Mouse (Mus musculus): ENCODE data around the gene Rubcnl. TPM values are rescaled to one million over a fixed set of nuclear protein-coding genes. Genes with fewer than 3 reads are reported as not detected.
A peak's percentile ranks its signal among the peaks of the same experiment; 100 is the strongest.

The Rubcnl gene
- polyA plus RNA-seq, 1 experiment from 2014 or later, result 0.34 TPM

DNA sequence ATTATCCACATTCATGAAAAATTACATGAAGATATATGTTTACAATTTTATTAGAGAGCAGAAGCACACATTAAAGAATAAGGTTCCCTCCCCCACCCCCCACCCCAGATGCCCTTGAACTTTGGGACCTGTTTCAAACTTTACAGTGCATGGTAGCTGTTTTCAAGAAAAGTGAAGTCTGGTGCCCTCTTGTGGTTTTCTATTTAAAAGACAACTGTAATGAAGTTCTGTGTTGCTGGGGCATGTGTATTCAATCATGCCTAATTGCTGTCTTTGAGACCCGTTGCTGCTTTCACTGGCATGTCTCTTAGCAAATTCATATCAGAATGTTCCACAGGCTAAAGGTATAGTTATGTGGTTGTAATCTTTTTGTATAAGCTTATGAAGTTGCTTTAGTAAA, 25.3 kb upstream of the Rubcnl start:
- H3K27ac ChIP-seq (replicated peaks), result no peak overlapping the region
- 5% methylated on average over 1 of the region's 1 CpGs for WGBS
- H3K9me3 ChIP-seq, result no peaks in the 10 kb centered on the region
- no peaks in the 10 kb centered on the region for H3K4me1 ChIP-seq
- H3K36me3 ChIP-seq (replicated peaks), result no peaks in the 10 kb centered on the region
- DNase-seq (ENCODE audit: low spot score), result peak; percentile 21
- H3K27me3 ChIP-seq (replicated peaks; ENCODE audit: low read depth, poor library complexity, severe bottlenecking), result no peaks in the 10 kb centered on the region
- no peak overlapping the region for H3K4me3 ChIP-seq

DNA sequence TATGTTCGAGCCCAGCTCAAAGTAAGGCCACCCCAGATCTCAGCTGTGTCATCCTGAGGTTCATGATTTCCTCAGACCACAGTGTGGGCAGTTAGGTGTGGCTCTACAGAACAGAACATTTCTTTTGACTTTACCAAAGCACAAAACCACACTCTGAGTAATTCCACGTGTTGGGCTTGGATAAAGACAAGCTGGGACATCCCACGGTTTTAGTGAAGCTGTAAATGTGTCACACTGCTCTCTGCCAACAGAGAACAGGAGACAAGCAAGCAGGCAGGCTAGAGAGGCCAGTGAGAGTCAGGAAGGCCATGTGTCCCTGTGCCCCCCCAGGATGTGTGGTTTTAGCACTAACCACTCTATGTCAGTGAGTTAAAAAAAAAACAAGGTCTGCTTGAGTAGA, 19.3 kb upstream of the Rubcnl start:
- WGBS, result 79% methylated on average over 3 of the region's 3 CpGs
- H3K4me3 ChIP-seq, result no peak overlapping the region
- H3K27me3 ChIP-seq (replicated peaks; ENCODE audit: low read depth, poor library complexity, severe bottlenecking), result no peaks in the 10 kb centered on the region
- no peaks in the 10 kb centered on the region for H3K9me3 ChIP-seq
- no peaks in the 10 kb centered on the region for H3K36me3 ChIP-seq (replicated peaks)
- DNase-seq (ENCODE audit: low spot score), result no peak
- no peaks in the 10 kb centered on the region for H3K4me1 ChIP-seq
- no peak overlapping the region for H3K27ac ChIP-seq (replicated peaks)

DNA sequence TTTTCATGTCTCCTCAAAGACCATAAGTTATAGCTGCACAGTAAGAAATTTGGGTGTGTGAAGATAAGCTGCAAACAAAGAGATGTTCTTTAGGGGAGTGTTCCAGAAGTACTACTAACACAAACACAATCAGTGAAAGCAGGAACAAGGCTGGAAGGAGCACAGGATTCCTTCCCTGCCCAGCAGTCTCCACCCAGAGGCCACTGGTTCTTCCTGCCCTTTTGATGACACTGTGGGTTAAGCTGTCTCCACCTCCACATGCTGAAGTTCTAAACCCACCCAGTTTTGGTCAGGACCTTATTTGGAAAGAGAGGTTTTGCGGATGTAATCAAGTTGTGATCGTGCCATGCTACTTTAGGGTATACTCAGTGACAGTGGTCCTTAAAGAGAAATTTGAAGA, 18.8 kb upstream of the Rubcnl start:
- no peaks in the 10 kb centered on the region for H3K9me3 ChIP-seq
- no peak overlapping the region for H3K4me3 ChIP-seq
- H3K36me3 ChIP-seq (replicated peaks), result no peaks in the 10 kb centered on the region
- 97% methylated on average over 2 of the region's 2 CpGs for whole genome bisulfite sequencing
- no peak overlapping the region for H3K27ac ChIP-seq (replicated peaks)
- no peaks in the 10 kb centered on the region for H3K4me1 ChIP-seq
- no peaks in the 10 kb centered on the region for H3K27me3 ChIP-seq (replicated peaks; ENCODE audit: low read depth, poor library complexity, severe bottlenecking)
- DNase-seq (ENCODE audit: low spot score), result no peak

DNA sequence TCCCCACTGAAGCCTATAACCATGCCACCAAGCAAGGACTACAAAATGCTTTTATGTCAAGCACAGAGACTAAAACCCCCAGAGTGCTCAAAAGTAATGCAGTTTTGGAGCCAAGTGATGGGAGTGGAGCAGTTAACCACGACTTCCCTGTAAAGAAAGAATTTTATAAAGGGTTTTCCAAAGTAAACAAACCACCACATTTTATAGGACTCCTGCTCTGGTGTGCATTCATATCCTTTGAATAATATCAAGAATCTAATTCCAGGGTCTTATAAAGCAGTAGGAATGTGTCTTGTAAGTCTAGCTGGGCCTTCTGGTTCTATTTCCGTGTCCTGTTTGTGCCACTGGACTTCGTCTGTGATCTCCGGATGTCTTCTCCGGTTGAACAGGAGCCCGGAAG, 14.5 kb upstream of the Rubcnl start:
- DNase-seq (ENCODE audit: low spot score), result no peak
- H3K27me3 ChIP-seq (replicated peaks; ENCODE audit: low read depth, poor library complexity, severe bottlenecking), result no peaks in the 10 kb centered on the region
- H3K4me3 ChIP-seq, result no peak overlapping the region
- H3K27ac ChIP-seq (replicated peaks), result no peak overlapping the region
- no peaks in the 10 kb centered on the region for H3K4me1 ChIP-seq
- WGBS, result 88% methylated on average over 6 of the region's 6 CpGs
- no peaks in the 10 kb centered on the region for H3K36me3 ChIP-seq (replicated peaks)
- no peaks in the 10 kb centered on the region for H3K9me3 ChIP-seq

DNA sequence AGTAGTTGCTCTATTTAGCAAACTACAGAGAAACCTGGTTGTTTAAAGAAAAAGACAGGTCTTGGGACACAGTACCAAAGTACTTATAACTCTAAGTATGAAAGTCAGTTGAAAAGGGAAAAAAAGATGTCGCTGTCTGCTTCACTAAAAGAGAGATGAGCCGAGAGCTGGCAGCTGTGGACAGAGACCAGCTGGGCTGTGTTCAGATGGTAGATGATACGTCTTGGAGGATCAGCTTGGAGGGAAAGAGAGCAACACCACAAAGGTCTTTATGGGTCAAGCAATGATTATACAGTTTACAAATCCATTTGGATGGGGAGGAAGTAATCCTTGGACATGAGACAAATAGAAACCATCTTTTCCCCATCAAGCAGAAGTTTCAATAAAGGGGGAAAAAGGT, 12.5 kb upstream of the Rubcnl start:
- Histone ChIP-seq H3K27me3 (replicated peaks; ENCODE audit: low read depth, poor library complexity, severe bottlenecking) (no peaks in the 10 kb centered on the region), H3K27ac (replicated peaks) (no peak overlapping the region), H3K4me3 (no peak overlapping the region), H3K36me3 (replicated peaks) (no peaks in the 10 kb centered on the region), H3K4me1 (no peaks in the 10 kb centered on the region), H3K9me3 (no peaks in the 10 kb centered on the region)
- 77% methylated on average over 3 of the region's 3 CpGs for WGBS
- DNase-seq (ENCODE audit: low spot score), result no peak

DNA sequence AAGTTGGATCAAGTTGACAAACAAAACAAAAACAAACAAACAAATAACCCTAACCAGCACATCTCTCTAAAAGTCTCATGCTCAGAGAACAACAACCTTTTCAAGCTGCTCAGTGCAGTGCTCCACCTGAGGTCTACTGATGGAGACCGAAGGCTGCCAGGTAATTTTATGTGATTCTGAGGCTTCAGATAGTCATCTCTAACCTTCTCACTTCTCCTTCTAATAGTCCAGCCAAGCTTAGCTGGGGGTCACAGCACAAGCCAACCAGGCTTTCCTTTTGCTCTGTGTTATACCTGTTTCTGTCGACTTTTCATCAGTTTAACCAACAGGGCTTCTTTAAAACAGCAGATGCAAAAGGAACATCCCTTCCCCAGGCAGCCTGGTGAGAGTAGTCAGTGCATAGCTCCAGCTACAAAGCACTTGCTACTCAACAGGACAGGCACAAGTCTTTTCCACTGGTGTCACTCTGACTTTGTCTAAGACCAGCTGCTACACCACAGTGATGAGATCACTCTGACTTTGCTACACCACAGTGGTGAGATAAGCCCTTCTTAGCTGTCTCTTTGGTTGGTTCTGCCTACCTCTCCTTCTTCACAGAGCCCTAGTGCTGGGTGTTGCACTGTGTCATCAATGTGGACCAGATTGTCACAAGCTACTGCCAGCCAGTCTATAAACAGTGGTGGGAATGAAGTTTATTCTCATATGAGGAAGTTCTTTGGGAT, 10.2 kb upstream of the Rubcnl start:
- H3K9me3 ChIP-seq, result no peaks in the 10 kb centered on the region
- no peak for DNase-seq (ENCODE audit: low spot score)
- H3K27me3 ChIP-seq (replicated peaks; ENCODE audit: low read depth, poor library complexity, severe bottlenecking), result no peaks in the 10 kb centered on the region
- H3K27ac ChIP-seq (replicated peaks), result no peak overlapping the region
- H3K36me3 ChIP-seq (replicated peaks), result no peaks in the 10 kb centered on the region
- H3K4me3 ChIP-seq, result no peak overlapping the region
- H3K4me1 ChIP-seq, result no peaks in the 10 kb centered on the region; the same call in 1 of the 2 replicates
- 88% methylated on average over 2 of the region's 2 CpGs for WGBS

DNA sequence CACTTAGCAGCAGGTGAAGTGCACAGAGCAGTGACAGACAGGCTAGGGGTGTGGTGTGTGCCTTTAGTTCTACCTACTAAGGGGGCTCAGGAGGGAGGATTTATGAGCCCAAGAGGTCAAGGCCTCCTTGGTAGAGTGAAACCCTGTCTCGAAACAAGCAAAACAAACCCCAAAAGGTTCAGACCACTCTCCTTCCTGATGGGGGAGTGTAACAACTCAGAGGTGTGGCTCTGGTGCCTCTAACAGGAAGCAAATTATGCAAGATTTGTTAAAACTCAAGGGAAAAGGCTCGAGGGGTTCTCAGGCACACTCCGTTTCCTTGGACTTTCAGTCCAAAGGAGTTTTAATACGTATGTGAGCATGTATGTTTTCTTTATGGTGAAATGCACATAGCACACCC, 5.5 kb upstream of the Rubcnl start:
- Histone ChIP-seq H3K36me3 (replicated peaks) (no peaks in the 10 kb centered on the region), H3K27me3 (replicated peaks; ENCODE audit: low read depth, poor library complexity, severe bottlenecking) (no peaks in the 10 kb centered on the region), H3K9me3 (no peaks in the 10 kb centered on the region), H3K4me3 (no peak overlapping the region), H3K27ac (replicated peaks) (no peak overlapping the region), H3K4me1 (peaks cover 9% of the 10 kb centered on the region)
- 66% methylated on average over 4 of the region's 4 CpGs for WGBS
- no peak for DNase-seq (ENCODE audit: low spot score)

DNA sequence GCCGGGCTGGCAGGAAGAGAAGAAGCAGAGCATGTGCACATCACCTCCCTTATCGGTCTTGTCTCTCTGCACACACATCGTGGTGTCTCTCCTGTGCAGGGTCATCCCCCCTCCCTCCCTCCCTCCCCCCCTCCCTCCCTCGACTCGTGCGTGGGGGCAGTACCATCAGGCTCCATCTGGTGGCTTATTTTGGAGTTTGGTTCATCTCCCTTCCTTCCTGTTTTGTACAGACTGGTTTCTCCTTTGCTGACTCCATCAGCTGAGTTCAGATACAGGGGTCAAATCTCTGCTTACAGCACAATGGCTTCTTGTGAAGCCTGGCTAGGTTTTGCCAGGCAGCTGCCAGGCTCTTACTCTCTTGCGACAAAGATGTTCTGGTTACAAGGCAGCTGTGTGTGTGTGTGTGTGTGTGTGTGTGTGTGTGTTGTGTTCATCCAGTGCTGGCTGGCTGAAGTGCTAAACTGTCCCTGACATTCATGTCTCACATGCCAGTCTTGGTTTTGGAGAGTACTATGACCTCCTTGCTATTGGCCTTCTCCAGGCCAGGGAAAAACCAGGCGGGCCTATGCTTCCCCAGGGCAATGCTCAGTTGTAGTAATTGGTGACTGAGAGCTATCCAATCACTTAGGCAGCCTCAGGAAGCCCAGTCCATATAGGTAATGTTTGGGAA, 4.7 kb upstream of the Rubcnl start:
- 31% methylated on average over 8 of the region's 8 CpGs for WGBS
- Histone ChIP-seq H3K27ac (replicated peaks) (no peak overlapping the region), H3K36me3 (replicated peaks) (no peaks in the 10 kb centered on the region), H3K4me3 (no peak overlapping the region), H3K27me3 (replicated peaks; ENCODE audit: low read depth, poor library complexity, severe bottlenecking) (no peaks in the 10 kb centered on the region), H3K4me1 (peaks cover 9% of the 10 kb centered on the region), H3K9me3 (no peaks in the 10 kb centered on the region)
- DNase-seq (ENCODE audit: low spot score), result no peak

DNA sequence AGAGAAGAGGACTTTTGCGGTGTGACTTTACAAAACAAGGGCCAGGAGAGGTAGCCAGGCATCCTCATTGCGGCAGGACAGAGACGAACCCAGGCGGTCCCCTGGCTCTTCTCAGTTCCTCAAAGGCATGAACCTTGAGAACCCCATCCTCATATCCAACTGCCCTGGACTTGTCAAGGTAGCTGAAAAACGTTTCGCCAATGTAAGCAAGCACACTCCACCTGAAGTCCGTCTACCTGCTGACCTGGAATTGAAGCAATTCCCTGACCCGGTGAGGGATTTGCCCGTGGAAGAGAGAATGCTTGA, 841 bp downstream of the Rubcnl start:
- Histone ChIP-seq H3K9me3 (no peaks in the 10 kb centered on the region), H3K4me3 (peak overlapping the region; percentile 76), H3K27me3 (replicated peaks; ENCODE audit: low read depth, poor library complexity, severe bottlenecking) (peaks cover 12% of the 10 kb centered on the region), H3K4me1 (peaks cover 4% of the 10 kb centered on the region; the same call in 1 of the 2 replicates), H3K27ac (replicated peaks) (no peak overlapping the region), H3K36me3 (replicated peaks) (no peaks in the 10 kb centered on the region)
- WGBS, result 73% methylated on average over 9 of the region's 9 CpGs
- DNase-seq (ENCODE audit: low spot score), result no peak

DNA sequence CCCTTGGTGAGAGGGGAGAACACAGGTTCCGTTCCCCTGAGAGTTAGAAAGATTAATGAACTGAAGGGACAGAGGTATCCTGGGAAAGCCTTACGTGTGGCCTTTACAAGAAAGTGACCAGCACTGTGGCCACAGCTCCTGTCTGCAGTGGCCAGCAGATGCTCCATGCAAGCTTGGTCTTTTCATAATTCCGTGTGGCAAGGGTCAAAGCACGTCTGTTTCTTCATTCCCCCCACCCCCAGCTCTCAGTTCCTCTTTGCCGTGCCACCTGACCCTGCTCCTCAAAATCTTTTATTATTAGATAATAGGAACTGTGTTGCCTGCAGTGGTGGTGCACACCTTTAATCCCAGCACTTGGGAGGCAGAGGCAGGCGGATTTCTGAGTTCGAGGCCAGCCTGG, 1.4 kb downstream of the Rubcnl start:
- no peak overlapping the region for H3K4me3 ChIP-seq
- WGBS, result 84% methylated on average over 7 of the region's 7 CpGs
- no peak for DNase-seq (ENCODE audit: low spot score)
- no peak overlapping the region for H3K27ac ChIP-seq (replicated peaks)
- H3K9me3 ChIP-seq, result no peaks in the 10 kb centered on the region
- H3K4me1 ChIP-seq, result peaks cover 4% of the 10 kb centered on the region; the same call in 1 of the 2 replicates
- H3K27me3 ChIP-seq (replicated peaks; ENCODE audit: low read depth, poor library complexity, severe bottlenecking), result peaks cover 12% of the 10 kb centered on the region
- no peaks in the 10 kb centered on the region for H3K36me3 ChIP-seq (replicated peaks)

DNA sequence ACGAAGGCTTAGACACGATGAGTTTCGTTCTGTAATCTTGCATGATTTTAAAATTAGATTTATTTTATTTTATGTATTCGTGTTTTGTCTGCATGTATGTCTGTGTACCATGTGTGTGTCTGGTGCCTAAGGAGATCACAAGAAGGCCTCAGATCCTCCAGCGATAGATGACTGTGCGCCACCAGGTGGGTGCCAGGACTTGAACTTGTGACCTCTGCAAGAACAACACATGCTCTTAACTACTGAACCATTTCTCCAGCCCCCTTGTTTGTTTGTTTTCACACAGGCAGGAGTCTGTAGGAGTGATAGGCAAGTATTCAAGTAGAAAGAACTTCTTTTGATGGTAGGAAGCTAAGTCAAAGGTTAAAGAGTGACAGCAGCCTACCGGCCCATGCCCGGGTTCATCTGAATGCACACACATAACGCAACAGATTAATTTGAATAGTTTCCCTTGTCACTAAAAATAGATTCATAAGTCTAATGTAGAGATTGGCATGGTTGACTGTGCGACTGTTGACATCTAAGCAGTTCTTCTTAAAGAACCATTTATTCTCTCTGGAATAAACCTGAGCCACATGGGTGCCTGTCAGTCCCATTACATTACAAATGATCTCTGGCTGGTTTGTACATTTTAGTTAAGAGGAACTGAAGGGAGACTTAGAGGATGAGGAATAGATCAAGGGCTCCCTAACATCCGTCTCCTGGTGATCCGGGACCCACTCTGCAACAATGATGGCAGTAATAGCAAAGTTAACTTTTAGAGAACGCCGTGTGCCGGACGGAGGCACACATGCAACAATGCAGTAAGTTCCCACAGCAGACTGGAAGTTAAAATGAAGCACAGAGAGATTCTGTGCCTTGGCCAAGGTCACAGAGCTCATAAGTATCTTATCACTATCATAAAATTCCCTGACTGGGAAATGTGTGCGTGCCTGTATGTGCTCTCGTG, 2.3 kb downstream of the Rubcnl start:
- WGBS, result 87% methylated on average over 18 of the region's 18 CpGs
- Histone ChIP-seq H3K9me3 (no peaks in the 10 kb centered on the region), H3K4me3 (no peak overlapping the region), H3K4me1 (peaks cover 4% of the 10 kb centered on the region; the same call in 1 of the 2 replicates), H3K36me3 (replicated peaks) (no peaks in the 10 kb centered on the region), H3K27me3 (replicated peaks; ENCODE audit: low read depth, poor library complexity, severe bottlenecking) (peaks cover 12% of the 10 kb centered on the region), H3K27ac (replicated peaks) (no peak overlapping the region)
- no peak for DNase-seq (ENCODE audit: low spot score)

DNA sequence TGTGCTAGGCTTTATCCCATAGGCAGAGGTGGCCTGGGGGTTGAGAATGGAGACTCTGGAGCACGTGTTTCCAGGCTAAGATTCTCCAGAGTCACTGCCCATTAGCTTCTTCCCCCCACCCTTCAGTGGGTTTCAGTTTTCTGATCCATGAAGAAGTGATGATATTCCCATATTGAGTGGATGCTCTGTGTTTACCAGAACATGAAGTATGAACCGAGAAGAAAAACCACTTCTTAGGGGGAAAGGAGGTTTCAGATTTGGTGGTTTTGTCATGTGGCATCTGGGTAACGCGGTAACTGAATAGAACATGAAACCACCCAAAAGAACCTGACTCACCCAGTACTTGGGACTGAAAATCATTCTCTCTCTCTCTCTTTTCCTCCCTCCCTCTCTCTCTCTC, 3.0 kb downstream of the Rubcnl start:
- H3K4me3 ChIP-seq, result no peak overlapping the region
- H3K9me3 ChIP-seq, result no peaks in the 10 kb centered on the region
- WGBS, result 83% methylated on average over 4 of the region's 4 CpGs
- H3K4me1 ChIP-seq, result peaks cover 4% of the 10 kb centered on the region; the same call in 1 of the 2 replicates
- H3K27ac ChIP-seq (replicated peaks), result no peak overlapping the region
- H3K36me3 ChIP-seq (replicated peaks), result no peaks in the 10 kb centered on the region
- H3K27me3 ChIP-seq (replicated peaks; ENCODE audit: low read depth, poor library complexity, severe bottlenecking), result peaks cover 12% of the 10 kb centered on the region
- DNase-seq (ENCODE audit: low spot score), result no peak
